Mouse (Mus musculus) gastrocnemius, postnatal 4 days (tissue): Measurements from ENCODE around the gene Nppa. TPM values are rescaled to one million over a fixed set of nuclear protein-coding genes. Genes with fewer than 3 reads are reported as not detected.
"Not testable (repeated sequence)": the region's sequence is repeated elsewhere in the genome, so short reads cannot be mapped to it uniquely, and the experiment has no call there.

ENCODE experiments used
- DNase-seq, 2 experiments: peaks; one replicate each; pipeline ENCODE4 v3.0.0; 2021 to 2022; ENCODE audit warnings: low spot score in 2 of 2, mixed read lengths in 2 of 2
- total RNA-seq, 2 experiments: library from RNA; stranded (reverse); gene quantifications; 2 replicates each; pipeline ENCODE4 v1.2.3; 2021

Nppa gene
- total RNA-seq, 2 experiments from 2014 or later: not detected

DNA sequence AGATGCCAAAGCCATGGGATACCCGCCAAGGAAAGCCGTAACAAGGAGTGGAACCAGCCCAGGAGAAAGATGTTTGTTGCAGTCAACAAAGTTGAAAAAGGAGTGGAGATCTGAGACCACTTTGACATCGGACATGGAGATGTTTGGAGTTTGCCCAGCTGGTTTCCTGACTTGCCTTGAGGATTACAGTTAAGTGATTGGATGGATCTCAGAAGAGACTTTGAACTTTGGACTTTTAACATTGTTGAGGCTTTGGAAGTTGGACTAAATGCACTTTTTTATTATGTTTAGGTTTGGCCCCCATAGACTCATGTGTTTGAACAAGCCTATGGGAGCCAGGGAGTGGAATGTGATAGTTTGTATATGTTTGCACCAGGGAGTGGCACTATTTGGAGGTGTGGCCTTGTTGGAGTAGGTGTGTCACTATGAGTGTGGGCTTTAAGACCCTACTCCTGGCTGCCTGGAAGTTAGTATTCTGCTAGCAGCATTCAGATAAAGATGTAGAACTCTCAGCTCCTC, 49.9 kb downstream of the Nppa start:
- not testable (repeated sequence) for DNase-seq

DNA sequence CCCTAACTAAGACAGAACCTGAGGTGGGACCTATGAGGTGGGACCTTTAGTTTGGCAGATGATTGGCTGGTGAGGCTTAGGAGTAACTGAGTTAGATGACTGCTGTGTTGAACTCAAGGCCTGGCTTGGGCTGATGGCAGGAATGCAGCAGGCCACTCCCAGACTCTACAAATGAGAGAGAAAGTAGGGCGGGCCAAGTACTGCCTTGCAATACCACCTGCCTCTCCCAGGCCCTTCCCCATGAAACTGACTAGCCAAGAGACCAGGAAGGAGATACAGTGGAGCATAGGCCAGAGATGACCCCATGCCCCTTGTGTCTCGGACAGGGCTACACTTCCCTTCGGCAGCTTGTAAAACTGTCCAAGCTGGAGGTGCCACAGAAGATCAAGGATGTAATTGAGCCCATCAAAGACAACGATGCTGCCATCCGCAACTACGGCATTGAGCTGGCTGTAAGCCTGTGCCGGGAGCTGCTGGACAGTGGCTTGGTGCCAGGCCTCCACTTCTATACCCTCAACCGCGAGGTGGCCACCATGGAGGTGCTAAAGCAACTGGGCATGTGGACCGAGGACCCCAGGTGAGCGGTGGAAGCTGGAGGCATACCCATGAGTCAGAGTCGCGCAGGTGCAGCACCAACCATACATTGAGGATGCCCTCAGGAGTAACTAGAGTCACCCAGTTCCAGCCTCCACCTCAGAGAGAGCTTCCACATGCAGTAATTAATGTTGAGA, 50.7 kb downstream of the Nppa start:
- DNase-seq: no peak

Other genes starting within 250 kb of the Nppa start
- 1 to 10 TPM; 2.5 to 3.2 TPM for gene Zfp984, start 190.9 kb upstream of the Nppa start, total RNA-seq
- 1 to 10 TPM; 9.0 to 9.7 TPM for gene Zfp933, start 152.4 kb upstream of the Nppa start, total RNA-seq
- 10 to 100 TPM in 1 of 2 experiments, 1 to 10 TPM in 1; 9.9 to 12.4 TPM for gene Miip, start 131.9 kb upstream of the Nppa start, total RNA-seq
- gene Fv1, start 131.7 kb upstream of the Nppa start, total RNA-seq: 1 to 10 TPM; 6.3 to 6.4 TPM
- 100 to 1,000 TPM; 200 to 231 TPM for gene Mfn2, start 96.0 kb upstream of the Nppa start, total RNA-seq
- 10 to 100 TPM; 52.7 to 63.2 TPM for gene Plod1, start 64.0 kb upstream of the Nppa start, total RNA-seq
- gene 2510039O18Rik, start 59.8 kb upstream of the Nppa start, total RNA-seq: 10 to 100 TPM; 37.7 to 37.8 TPM
- not detected for gene Nppb, start 14.9 kb upstream of the Nppa start, total RNA-seq
- 10 to 100 TPM; 13.6 to 14.4 TPM for gene Clcn6, start 38.1 kb downstream of the Nppa start, total RNA-seq
- 10 to 100 TPM; 30.2 to 32.2 TPM for gene Mthfr, start 38.4 kb downstream of the Nppa start, total RNA-seq
- 10 to 100 TPM; 20.5 to 22.7 TPM for gene Agtrap, start 87.3 kb downstream of the Nppa start, total RNA-seq
- 10 to 100 TPM; 19.0 to 20.4 TPM for gene Mad2l2, start 129.7 kb downstream of the Nppa start, total RNA-seq
- gene Draxin, start 130.0 kb downstream of the Nppa start, total RNA-seq: under 1 TPM; 0.39 to 0.44 TPM
- 10 to 100 TPM; 19.2 to 21.4 TPM for gene Fbxo6, start 151.4 kb downstream of the Nppa start, total RNA-seq
- 1 to 10 TPM in 1 of 2 experiments, under 1 TPM in 1; 0.91 to 1.3 TPM for gene Fbxo44, start 159.8 kb downstream of the Nppa start, total RNA-seq
- not detected for gene Fbxo2, start 159.9 kb downstream of the Nppa start, total RNA-seq